Mouse (Mus musculus): ENCODE measurements around the gene Atrnl1. TPM values are rescaled to one million over a fixed set of nuclear protein-coding genes. Genes with fewer than 3 reads are reported as not detected.

Atrnl1 gene
- polyA plus RNA-seq, 1 experiment from 2014 or later: 5.5 TPM

GRCm38 (mm10) chr19:57900037-57900436 is 289.2 kb downstream of the Atrnl1 start:
- 79% methylated on average over 1 of the region's 1 CpGs for WGBS
- Histone ChIP-seq H3K4me2 (ENCODE audit: low read depth, low read length) (no peak overlapping the region), H3K4me1 (ENCODE audit: control insufficient read depth, insufficient read depth, low read length) (no peaks in the 10 kb centered on the region)

GRCm38 (mm10) chr19:57909466-57909865 is 298.6 kb downstream of the Atrnl1 start:
- H3K4me1 ChIP-seq (ENCODE audit: control insufficient read depth, insufficient read depth, low read length): no peaks in the 10 kb centered on the region
- H3K27ac ChIP-seq (ENCODE audit: low read length): no peak overlapping the region
- no peak overlapping the region for H3K4me2 ChIP-seq (ENCODE audit: low read depth, low read length)
- H3K27me3 ChIP-seq (ENCODE audit: control insufficient read depth, insufficient read depth, low read length): no peaks in the 10 kb centered on the region
- H3K9me3 ChIP-seq (replicated peaks; ENCODE audit: control insufficient read depth, low read length): no peaks in the 10 kb centered on the region
- no peak overlapping the region for H3K4me3 ChIP-seq (replicated peaks; ENCODE audit: low read length)
- no peaks in the 10 kb centered on the region for H3K36me3 ChIP-seq (ENCODE audit: control insufficient read depth, insufficient read depth, low read length)
- ATAC-seq (ENCODE audit: insufficient read depth, low FRiP score): no peak
- WGBS: 83% methylated on average over 6 of the region's 6 CpGs
- no peak overlapping the region for H3K9ac ChIP-seq (ENCODE audit: low read length)

More at GRCm38 (mm10) chr19:57900037-57900436, 289.2 kb downstream of the Atrnl1 start:
- no peaks in the 10 kb centered on the region for H3K36me3 ChIP-seq (ENCODE audit: control insufficient read depth, insufficient read depth, low read length)
- ATAC-seq (ENCODE audit: insufficient read depth, low FRiP score): no peak
- no peaks in the 10 kb centered on the region for H3K27me3 ChIP-seq (ENCODE audit: control insufficient read depth, insufficient read depth, low read length)
- H3K9ac ChIP-seq (ENCODE audit: low read length): no peak overlapping the region
- no peak overlapping the region for H3K4me3 ChIP-seq (replicated peaks; ENCODE audit: low read length)
- H3K27ac ChIP-seq (ENCODE audit: low read length): no peak overlapping the region
- H3K9me3 ChIP-seq (replicated peaks; ENCODE audit: control insufficient read depth, low read length): no peaks in the 10 kb centered on the region

GRCm38 (mm10) chr19:57910650-57911049 is 299.8 kb downstream of the Atrnl1 start:
- Histone ChIP-seq H3K9me3 (replicated peaks; ENCODE audit: control insufficient read depth, low read length) (no peaks in the 10 kb centered on the region), H3K4me2 (ENCODE audit: low read depth, low read length) (no peak overlapping the region), H3K4me1 (ENCODE audit: control insufficient read depth, insufficient read depth, low read length) (no peaks in the 10 kb centered on the region), H3K27me3 (ENCODE audit: control insufficient read depth, insufficient read depth, low read length) (no peaks in the 10 kb centered on the region), H3K4me3 (replicated peaks; ENCODE audit: low read length) (no peak overlapping the region), H3K9ac (ENCODE audit: low read length) (no peak overlapping the region), H3K36me3 (ENCODE audit: control insufficient read depth, insufficient read depth, low read length) (no peaks in the 10 kb centered on the region), H3K27ac (ENCODE audit: low read length) (no peak overlapping the region)
- WGBS: 83% methylated on average over 6 of the region's 6 CpGs
- no peak for ATAC-seq (ENCODE audit: insufficient read depth, low FRiP score)

- H3K4me1 ChIP-seq (ENCODE audit: control insufficient read depth, insufficient read depth, low read length): no peaks in the 10 kb centered on the region
- H3K4me3 ChIP-seq (replicated peaks; ENCODE audit: low read length): no peak overlapping the region
- H3K36me3 ChIP-seq (ENCODE audit: control insufficient read depth, insufficient read depth, low read length): no peaks in the 10 kb centered on the region
- ATAC-seq (ENCODE audit: insufficient read depth, low FRiP score): no peak
- no peak overlapping the region for H3K4me2 ChIP-seq (ENCODE audit: low read depth, low read length)
- peaks cover 7% of the 10 kb centered on the region; the same call in 1 of the 2 replicates for H3K9me3 ChIP-seq (replicated peaks; ENCODE audit: control insufficient read depth, low read length)
- WGBS: 60% methylated on average over 6 of the region's 6 CpGs
- H3K27ac ChIP-seq (ENCODE audit: low read length): no peak overlapping the region
- H3K27me3 ChIP-seq (ENCODE audit: control insufficient read depth, insufficient read depth, low read length): no peaks in the 10 kb centered on the region
- H3K9ac ChIP-seq (ENCODE audit: low read length): no peak overlapping the region
Measured at GRCm38 (mm10) chr19:57916325-57916724, 305.5 kb downstream of the Atrnl1 start.

- H3K9ac ChIP-seq (ENCODE audit: low read length): no peak overlapping the region
- no peaks in the 10 kb centered on the region for H3K36me3 ChIP-seq (ENCODE audit: control insufficient read depth, insufficient read depth, low read length)
- ATAC-seq (ENCODE audit: insufficient read depth, low FRiP score): no peak
- H3K27ac ChIP-seq (ENCODE audit: low read length): no peak overlapping the region
- no peaks in the 10 kb centered on the region for H3K27me3 ChIP-seq (ENCODE audit: control insufficient read depth, insufficient read depth, low read length)
- peaks cover 5% of the 10 kb centered on the region; the same call in 1 of the 2 replicates for H3K4me1 ChIP-seq (ENCODE audit: control insufficient read depth, insufficient read depth, low read length)
- H3K4me3 ChIP-seq (replicated peaks; ENCODE audit: low read length): no peak overlapping the region
- peaks cover 7% of the 10 kb centered on the region; the same call in 1 of the 2 replicates for H3K9me3 ChIP-seq (replicated peaks; ENCODE audit: control insufficient read depth, low read length)
- WGBS: 62% methylated on average over 5 of the region's 5 CpGs
- no peak overlapping the region for H3K4me2 ChIP-seq (ENCODE audit: low read depth, low read length)
Measured at GRCm38 (mm10) chr19:57922991-57923390, 312.2 kb downstream of the Atrnl1 start.

GRCm38 (mm10) chr19:57924856-57925255 is 314.0 kb downstream of the Atrnl1 start:
- Histone ChIP-seq H3K9ac (ENCODE audit: low read length) (no peak overlapping the region), H3K27ac (ENCODE audit: low read length) (no peak overlapping the region), H3K4me3 (replicated peaks; ENCODE audit: low read length) (no peak overlapping the region), H3K4me1 (ENCODE audit: control insufficient read depth, insufficient read depth, low read length) (peaks cover 5% of the 10 kb centered on the region; the same call in 1 of the 2 replicates), H3K36me3 (ENCODE audit: control insufficient read depth, insufficient read depth, low read length) (no peaks in the 10 kb centered on the region), H3K27me3 (ENCODE audit: control insufficient read depth, insufficient read depth, low read length) (no peaks in the 10 kb centered on the region), H3K9me3 (replicated peaks; ENCODE audit: control insufficient read depth, low read length) (peaks cover 7% of the 10 kb centered on the region; the same call in 1 of the 2 replicates), H3K4me2 (ENCODE audit: low read depth, low read length) (no peak overlapping the region)
- WGBS: 58% methylated on average over 8 of the region's 8 CpGs
- ATAC-seq (ENCODE audit: insufficient read depth, low FRiP score): no peak

- Histone ChIP-seq H3K27me3 (ENCODE audit: control insufficient read depth, insufficient read depth, low read length) (no peaks in the 10 kb centered on the region), H3K36me3 (ENCODE audit: control insufficient read depth, insufficient read depth, low read length) (no peaks in the 10 kb centered on the region), H3K9me3 (replicated peaks; ENCODE audit: control insufficient read depth, low read length) (peaks cover 2% of the 10 kb centered on the region; the same call in 1 of the 2 replicates), H3K9ac (ENCODE audit: low read length) (no peak overlapping the region), H3K4me3 (replicated peaks; ENCODE audit: low read length) (no peak overlapping the region), H3K4me1 (ENCODE audit: control insufficient read depth, insufficient read depth, low read length) (peaks cover 5% of the 10 kb centered on the region; the same call in 1 of the 2 replicates), H3K27ac (ENCODE audit: low read length) (no peak overlapping the region), H3K4me2 (ENCODE audit: low read depth, low read length) (no peak overlapping the region)
- 63% methylated on average over 10 of the region's 10 CpGs for WGBS
- ATAC-seq (ENCODE audit: insufficient read depth, low FRiP score): no peak
Measured at GRCm38 (mm10) chr19:57925681-57926080, 314.8 kb downstream of the Atrnl1 start.

- H3K36me3 ChIP-seq (ENCODE audit: control insufficient read depth, insufficient read depth, low read length): no peaks in the 10 kb centered on the region
- 86% methylated on average over 5 of the region's 5 CpGs for WGBS
- ATAC-seq (ENCODE audit: insufficient read depth, low FRiP score): peak; percentile 95
Measured at GRCm38 (mm10) chr19:57926164-57926860, 315.5 kb downstream of the Atrnl1 start.

GRCm38 (mm10) chr19:57926941-57927471 is 316.2 kb downstream of the Atrnl1 start:
- no peak for ATAC-seq (ENCODE audit: insufficient read depth, low FRiP score)
- Histone ChIP-seq H3K4me3 (replicated peaks; ENCODE audit: low read length) (no peak overlapping the region), H3K4me1 (ENCODE audit: control insufficient read depth, insufficient read depth, low read length) (peaks cover 5% of the 10 kb centered on the region; the same call in 1 of the 2 replicates), H3K9me3 (replicated peaks; ENCODE audit: control insufficient read depth, low read length) (no peaks in the 10 kb centered on the region), H3K9ac (ENCODE audit: low read length) (no peak overlapping the region), H3K36me3 (ENCODE audit: control insufficient read depth, insufficient read depth, low read length) (no peaks in the 10 kb centered on the region), H3K27me3 (ENCODE audit: control insufficient read depth, insufficient read depth, low read length) (no peaks in the 10 kb centered on the region), H3K27ac (ENCODE audit: low read length) (no peak overlapping the region), H3K4me2 (ENCODE audit: low read depth, low read length) (no peak overlapping the region)
- 30% methylated on average over 10 of the region's 10 CpGs for WGBS

More at GRCm38 (mm10) chr19:57926164-57926860, 315.5 kb downstream of the Atrnl1 start:
- peaks cover 5% of the 10 kb centered on the region; the same call in 1 of the 2 replicates for H3K4me1 ChIP-seq (ENCODE audit: control insufficient read depth, insufficient read depth, low read length)
- no peak overlapping the region for H3K4me2 ChIP-seq (ENCODE audit: low read depth, low read length)
- H3K9ac ChIP-seq (ENCODE audit: low read length): no peak overlapping the region
- no peaks in the 10 kb centered on the region for H3K27me3 ChIP-seq (ENCODE audit: control insufficient read depth, insufficient read depth, low read length)
- no peak overlapping the region for H3K27ac ChIP-seq (ENCODE audit: low read length)
- no peak overlapping the region for H3K4me3 ChIP-seq (replicated peaks; ENCODE audit: low read length)
- no peaks in the 10 kb centered on the region for H3K9me3 ChIP-seq (replicated peaks; ENCODE audit: control insufficient read depth, low read length)
